Mouse (Mus musculus) kidney, postnatal 4 days (tissue): Measurements from ENCODE around the gene Ddah2.
"Not testable (repeated sequence)": the region's sequence is repeated elsewhere in the genome, so short reads cannot be mapped to it uniquely, and the experiment has no call there.

Source experiments
- DNase-seq, 2 experiments: peaks; one replicate each; pipeline ENCODE4 v3.0.0; 2021; ENCODE audit warnings: mixed read lengths in 2 of 2

Gene Ddah2

GRCm38 (mm10) chr17:35027277-35028068 lies 31.4 kb upstream of the Ddah2 start, which contains the start of gene Sapcd1:
Gene Sapcd1, minus strand, starts transcription at chr17:35028016.
- peak; percentile 42 to 43 for DNase-seq

- DNase-seq: no peak
Measured at GRCm38 (mm10) chr17:35028315-35028714, 30.5 kb upstream of the Ddah2 start.

GRCm38 (mm10) chr17:35029691-35030532 lies 28.9 kb upstream of the Ddah2 start:
- DNase-seq: peak in 1 of 2 experiments; percentile 54

GRCm38 (mm10) chr17:35031272-35031671 lies 27.6 kb upstream of the Ddah2 start:
- no peak for DNase-seq

- DNase-seq: no peak
Measured at GRCm38 (mm10) chr17:35031880-35032279, 27.0 kb upstream of the Ddah2 start.

GRCm38 (mm10) chr17:35032323-35032870 lies 26.4 kb upstream of the Ddah2 start:
- DNase-seq: no peak

- not testable (repeated sequence) for DNase-seq
Measured at GRCm38 (mm10) chr17:35033703-35034102, 25.1 kb upstream of the Ddah2 start.

GRCm38 (mm10) chr17:35034896-35035295 lies 23.9 kb upstream of the Ddah2 start:
- no peak for DNase-seq

GRCm38 (mm10) chr17:35039121-35039873 lies 19.5 kb upstream of the Ddah2 start:
- DNase-seq: no peak

GRCm38 (mm10) chr17:35043794-35044193 lies 15.0 kb upstream of the Ddah2 start:
- DNase-seq: no peak

- no peak for DNase-seq
Measured at GRCm38 (mm10) chr17:35044904-35045806, 13.7 kb upstream of the Ddah2 start.

GRCm38 (mm10) chr17:35045807-35046680 lies 12.8 kb upstream of the Ddah2 start:
- no peak for DNase-seq

GRCm38 (mm10) chr17:35046681-35047455 lies 12.0 kb upstream of the Ddah2 start, which contains the start of gene Msh5:
Gene Msh5, minus strand, starts transcription at chr17:35046745.
- peak; percentile 99 for DNase-seq

GRCm38 (mm10) chr17:35047688-35048087 lies 11.1 kb upstream of the Ddah2 start:
- peak in 1 of 2 experiments; percentile 42 for DNase-seq

GRCm38 (mm10) chr17:35048149-35048931 lies 10.5 kb upstream of the Ddah2 start:
- peak in 1 of 2 experiments; percentile 39 for DNase-seq

GRCm38 (mm10) chr17:35048932-35049440 lies 9.8 kb upstream of the Ddah2 start:
- DNase-seq: no peak

GRCm38 (mm10) chr17:35049561-35050016 lies 9.2 kb upstream of the Ddah2 start, which contains the start of gene Clic1:
Gene Clic1, plus strand, starts transcription at chr17:35049966.
- peak; percentile 78 to 86 for DNase-seq

GRCm38 (mm10) chr17:35050126-35050750 lies 8.6 kb upstream of the Ddah2 start:
- DNase-seq: peak; percentile 83 to 90
